Mouse (Mus musculus) midbrain, embryonic 15.5 days (tissue): Measurements from ENCODE around the gene Dyrk1a. TPM values are rescaled to one million over a fixed set of nuclear protein-coding genes. Genes with fewer than 3 reads are reported as not detected.

Experiments
- ATAC-seq: fragments of 200-750 bp; cut with Nextera tagmentation; replicated peaks from 2 replicates; pipeline ENCODE4 v1.8.0; 2017; ENCODE audit warnings: moderate TSS enrichment
- H3K27ac ChIP-seq: fragments of 300-500 bp; sonication (generic); 2 replicates; pipeline ENCODE4 v1.5.1; 2015; ENCODE audit warnings: mild to moderate bottlenecking, inconsistent platforms
- H3K27me3 ChIP-seq: fragments of 300-500 bp; sonication (generic); replicated peaks from 2 replicates; pipeline ENCODE4 v1.6.1; 2015; ENCODE audit warnings: inconsistent platforms
- H3K36me3 ChIP-seq: fragments of 300-500 bp; sonication (generic); replicated peaks from 2 replicates; pipeline ENCODE4 v1.6.1; 2015; ENCODE audit warnings: inconsistent platforms
- H3K4me1 ChIP-seq: fragments of 300-500 bp; sonication (generic); 2 replicates; pipeline ENCODE4 v1.6.1; 2015; ENCODE audit warnings: inconsistent platforms
- H3K4me2 ChIP-seq: fragments of 300-500 bp; sonication (generic); 2 replicates; pipeline ENCODE4 v1.6.1; 2015; ENCODE audit warnings: inconsistent platforms, mild to moderate bottlenecking, moderate library complexity
- H3K4me3 ChIP-seq: fragments of 300-500 bp; sonication (generic); 2 replicates; pipeline ENCODE4 v1.5.1; 2015; ENCODE audit warnings: mild to moderate bottlenecking, inconsistent platforms
- H3K9ac ChIP-seq: fragments of 300-500 bp; sonication (generic); 2 replicates; pipeline ENCODE4 v1.6.1; 2015; ENCODE audit warnings: mild to moderate bottlenecking, inconsistent platforms
- H3K9me3 ChIP-seq: fragments of 300-500 bp; sonication (generic); 2 replicates; pipeline ENCODE4 v1.6.1; 2016; ENCODE audit warnings: inconsistent platforms
- WGBS: fragments of 180-500 bp; shearing (Covaris S2); methylation state at CpG from one replicate; pipeline ENCODE4 v1.1.7; 2015; ENCODE audit warnings: mixed read lengths; 5-methylcytosine and 5-hydroxymethylcytosine counted together
- polyA plus RNA-seq: library from polyadenylated mRNA; unstranded; fragments of >200 nt; fragmentation: Nextera tagmentation; extraction: Ambion mirVana; gene quantifications from 2 replicates; pipeline ENCODE4 v1.2.1, GENCODE M21; 2015

Gene Dyrk1a
- polyA plus RNA-seq, 1 experiment from 2014 or later = 11.7 TPM

DNA sequence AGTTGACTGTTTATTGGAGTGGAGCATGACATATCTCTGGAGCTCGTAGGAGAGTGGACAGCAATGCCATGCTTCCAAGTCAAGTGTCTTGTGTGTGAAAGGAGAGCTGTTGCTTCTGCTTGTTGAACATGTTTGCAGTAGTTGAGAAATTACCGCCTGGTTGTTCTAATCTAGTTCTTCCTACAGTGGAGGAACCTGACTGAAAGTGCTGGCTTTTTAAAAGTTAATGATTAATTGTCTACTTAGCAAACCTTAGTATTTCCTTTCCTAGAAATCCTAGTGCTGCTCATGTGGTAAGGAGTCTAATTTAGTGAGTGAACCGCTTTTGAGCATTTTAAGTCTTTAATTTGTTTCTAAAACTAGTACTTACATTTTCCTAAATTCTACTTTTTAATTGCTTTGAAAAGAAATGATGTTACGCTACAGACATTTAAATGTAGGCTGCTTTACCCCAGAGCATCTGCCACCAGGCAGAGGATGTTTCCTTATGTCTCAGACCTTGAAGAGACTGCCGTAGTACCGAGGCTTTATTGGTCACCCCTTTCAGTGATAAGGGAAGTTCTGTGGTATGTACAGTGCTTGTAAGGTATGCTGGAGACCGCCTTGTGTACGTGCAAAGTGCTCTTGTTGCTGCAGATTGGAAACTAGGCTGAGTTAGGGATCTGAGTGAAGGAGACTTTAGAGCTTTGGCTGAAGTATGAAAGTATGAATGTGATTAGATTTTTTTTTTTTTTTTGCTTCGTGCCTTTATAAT lies 59.3 kb downstream of the Dyrk1a start:
- H3K9ac ChIP-seq = no peak overlapping the region
- H3K27me3 ChIP-seq = no peaks in the 10 kb centered on the region
- H3K27ac ChIP-seq = 0 out of 2 replicates have a peak overlapping the region, but pooled peaks have one; percentile 11
- WGBS = 92% methylated on average over 9 of the region's 9 CpGs
- H3K36me3 ChIP-seq = no peaks in the 10 kb centered on the region
- H3K4me1 ChIP-seq = peaks cover 44% of the 10 kb centered on the region
- no peak overlapping the region for H3K4me3 ChIP-seq
- H3K9me3 ChIP-seq = no peaks in the 10 kb centered on the region
- no peak overlapping the region for H3K4me2 ChIP-seq
- ATAC-seq = no peak

DNA sequence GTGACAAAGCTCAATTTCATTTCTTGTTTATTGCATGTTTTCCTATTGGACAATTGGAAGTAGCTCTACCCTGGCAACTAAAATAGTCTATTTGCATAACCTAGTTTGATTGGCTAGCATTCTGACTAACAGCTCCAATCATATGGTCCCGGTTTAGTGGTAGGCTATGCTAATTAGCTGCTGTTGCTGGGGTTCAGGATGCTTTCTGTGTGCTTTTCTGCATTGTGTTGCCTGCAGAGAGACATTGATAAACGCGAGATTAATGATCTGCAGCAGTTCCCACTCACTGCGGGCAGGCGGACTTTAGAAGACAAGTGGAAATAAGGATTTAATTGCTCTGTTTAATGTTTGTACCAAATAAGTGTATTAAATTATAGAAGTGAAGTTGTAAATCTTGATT lies 62.2 kb downstream of the Dyrk1a start:
- WGBS = 6% methylated on average over 5 of the region's 5 CpGs

DNA sequence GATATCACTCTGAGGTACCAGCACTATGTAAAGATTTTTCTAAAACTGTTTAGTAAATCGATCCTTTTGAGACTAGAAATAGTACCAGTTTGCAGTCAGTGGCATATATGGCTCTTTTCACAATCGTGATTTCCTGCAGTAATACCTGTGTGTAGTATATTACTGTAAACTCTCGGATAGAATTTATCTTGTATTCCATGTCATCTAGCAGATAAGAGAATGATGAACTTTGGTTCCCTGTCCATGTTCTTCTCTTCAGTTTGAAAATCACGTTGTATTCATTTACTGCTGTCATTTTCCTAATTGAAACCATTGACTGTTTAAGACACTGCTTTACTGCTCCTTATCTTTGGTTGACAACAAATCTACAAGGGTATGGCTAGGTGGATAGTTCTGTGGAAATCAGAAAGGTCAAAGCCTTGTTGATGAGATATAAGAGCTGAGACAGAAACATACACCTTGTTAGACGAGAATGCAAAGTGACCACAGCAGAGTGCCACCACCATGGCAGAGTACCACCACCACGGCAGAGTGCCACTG lies 62.7 kb downstream of the Dyrk1a start:
- Histone ChIP-seq H3K9me3 (no peaks in the 10 kb centered on the region), H3K4me2 (no peak overlapping the region), H3K27ac (peak overlapping the region; percentile 70), H3K4me3 (no peak overlapping the region), H3K27me3 (no peaks in the 10 kb centered on the region), H3K36me3 (no peaks in the 10 kb centered on the region), H3K4me1 (peaks cover 37% of the 10 kb centered on the region), H3K9ac (no peak overlapping the region)
- WGBS = 79% methylated on average over 6 of the region's 6 CpGs
- peak; percentile 6; the same call in 1 of the 2 replicates for ATAC-seq

More for the DNA sequence above, 62.2 kb downstream of the Dyrk1a start:
- Histone ChIP-seq H3K9ac (no peak overlapping the region), H3K9me3 (no peaks in the 10 kb centered on the region), H3K27me3 (no peaks in the 10 kb centered on the region), H3K4me3 (no peak overlapping the region), H3K4me1 (peaks cover 37% of the 10 kb centered on the region), H3K4me2 (no peak overlapping the region), H3K27ac (peak overlapping the region; percentile 70), H3K36me3 (no peaks in the 10 kb centered on the region)
- ATAC-seq = peak; percentile 89

DNA sequence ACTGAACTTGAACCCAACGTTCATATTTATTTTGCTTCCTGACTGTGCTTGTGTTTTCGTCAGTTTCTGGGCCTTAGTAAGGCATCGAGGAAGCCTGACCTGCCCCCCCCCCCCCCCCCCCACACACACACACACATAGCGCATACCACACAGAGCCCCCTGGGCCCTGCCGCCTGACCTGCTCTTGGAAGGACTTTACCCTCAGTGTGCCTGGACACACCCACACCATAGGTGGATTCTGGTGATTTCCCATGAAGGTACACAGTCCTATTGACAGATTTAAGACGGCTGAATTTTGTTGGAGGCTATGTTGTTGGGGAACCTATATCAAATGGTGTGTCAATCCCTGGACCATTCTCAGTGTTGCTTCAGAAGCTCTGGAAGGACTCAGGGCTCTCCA lies 63.2 kb downstream of the Dyrk1a start:
- H3K27ac ChIP-seq = no peak overlapping the region
- peaks cover 33% of the 10 kb centered on the region for H3K4me1 ChIP-seq
- no peaks in the 10 kb centered on the region for H3K9me3 ChIP-seq
- H3K4me2 ChIP-seq = no peak overlapping the region
- peak; percentile 28; the same call in 1 of the 2 replicates for ATAC-seq
- no peaks in the 10 kb centered on the region for H3K27me3 ChIP-seq
- no peak overlapping the region for H3K4me3 ChIP-seq
- WGBS = 83% methylated on average over 5 of the region's 6 CpGs
- no peak overlapping the region for H3K9ac ChIP-seq
- H3K36me3 ChIP-seq = no peaks in the 10 kb centered on the region

DNA sequence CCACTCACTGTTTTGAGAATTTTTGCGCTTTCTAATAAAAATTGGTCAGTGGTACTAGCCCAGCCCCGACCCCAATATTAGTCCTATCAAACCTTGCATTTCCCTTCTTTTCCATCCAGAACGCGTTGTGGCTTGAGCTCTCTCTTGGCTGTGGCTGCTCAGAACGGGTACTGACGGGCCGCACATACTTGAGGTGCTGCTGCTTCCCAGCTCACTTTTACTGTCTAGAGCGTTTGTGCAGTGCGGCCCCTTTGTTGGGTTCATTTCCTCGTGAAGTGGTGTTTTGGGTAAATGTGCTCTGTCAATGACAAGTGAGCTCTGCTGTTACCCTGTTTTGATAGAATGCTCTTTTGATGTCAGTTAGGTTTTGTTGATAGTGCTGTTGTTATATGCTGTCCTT lies 67.6 kb downstream of the Dyrk1a start:
- no peaks in the 10 kb centered on the region for H3K9me3 ChIP-seq
- 83% methylated on average over 10 of the region's 10 CpGs for WGBS
- no peaks in the 10 kb centered on the region for H3K27me3 ChIP-seq
- H3K4me1 ChIP-seq = peaks cover 19% of the 10 kb centered on the region
- H3K27ac ChIP-seq = 0 out of 2 replicates have a peak overlapping the region, but pooled peaks have one; percentile 6
- no peak for ATAC-seq
- no peak overlapping the region for H3K4me3 ChIP-seq
- no peaks in the 10 kb centered on the region for H3K36me3 ChIP-seq
- no peak overlapping the region for H3K9ac ChIP-seq
- H3K4me2 ChIP-seq = no peak overlapping the region

DNA sequence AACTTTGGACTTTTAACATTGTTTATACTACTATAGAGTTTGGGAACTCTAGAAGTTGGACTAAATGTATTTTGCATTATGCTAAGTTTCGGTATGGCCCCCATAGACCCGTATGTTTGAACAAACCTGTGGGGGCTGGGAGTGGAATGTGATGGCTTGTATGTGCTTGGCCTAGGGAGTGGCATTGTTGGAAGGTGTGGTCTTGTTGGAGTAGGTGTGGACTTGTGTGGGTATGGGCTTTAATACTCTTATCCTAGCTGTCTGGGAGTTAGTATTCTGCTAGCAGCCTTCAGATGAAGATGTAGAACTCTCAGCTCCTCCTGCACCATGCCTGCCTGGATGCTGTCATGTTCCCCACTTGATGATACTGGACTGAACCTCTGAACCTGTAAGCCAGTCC lies 72.0 kb downstream of the Dyrk1a start:
- Histone ChIP-seq H3K9ac (no peak overlapping the region), H3K4me3 (no peak overlapping the region), H3K9me3 (no peaks in the 10 kb centered on the region), H3K4me1 (peaks cover 5% of the 10 kb centered on the region), H3K4me2 (no peak overlapping the region), H3K27me3 (no peaks in the 10 kb centered on the region), H3K27ac (no peak overlapping the region), H3K36me3 (no peaks in the 10 kb centered on the region)
- WGBS = 95% methylated on average over 2 of the region's 2 CpGs
- ATAC-seq = no peak

DNA sequence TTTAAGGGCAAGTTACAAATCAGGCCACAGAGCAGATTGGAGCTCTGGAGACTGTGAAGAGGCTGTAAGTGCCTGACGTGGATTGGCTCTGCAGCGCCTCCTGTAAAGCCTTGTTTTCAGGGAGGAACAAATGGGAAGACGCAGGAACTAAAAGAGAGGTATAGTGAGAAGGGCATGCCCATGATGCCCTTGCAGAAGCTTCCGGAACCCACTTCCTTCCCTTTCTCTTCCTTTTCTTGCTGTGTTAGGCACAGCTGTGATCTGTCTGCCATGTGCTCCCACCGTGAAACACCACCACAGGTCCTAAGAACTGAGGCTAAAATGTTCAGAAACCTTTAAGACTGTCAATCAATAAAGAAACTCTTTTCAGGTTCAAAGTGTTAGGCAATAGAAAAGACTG lies 77.3 kb downstream of the Dyrk1a start:
- WGBS = 73% methylated on average over 5 of the region's 5 CpGs
- H3K4me1 ChIP-seq = peaks cover 13% of the 10 kb centered on the region; the same call in 1 of the 2 replicates
- H3K27me3 ChIP-seq = no peaks in the 10 kb centered on the region
- ATAC-seq = no peak
- no peak overlapping the region for H3K9ac ChIP-seq
- no peaks in the 10 kb centered on the region for H3K9me3 ChIP-seq
- H3K4me2 ChIP-seq = no peak overlapping the region
- no peak overlapping the region for H3K27ac ChIP-seq
- no peak overlapping the region for H3K4me3 ChIP-seq
- no peaks in the 10 kb centered on the region for H3K36me3 ChIP-seq

DNA sequence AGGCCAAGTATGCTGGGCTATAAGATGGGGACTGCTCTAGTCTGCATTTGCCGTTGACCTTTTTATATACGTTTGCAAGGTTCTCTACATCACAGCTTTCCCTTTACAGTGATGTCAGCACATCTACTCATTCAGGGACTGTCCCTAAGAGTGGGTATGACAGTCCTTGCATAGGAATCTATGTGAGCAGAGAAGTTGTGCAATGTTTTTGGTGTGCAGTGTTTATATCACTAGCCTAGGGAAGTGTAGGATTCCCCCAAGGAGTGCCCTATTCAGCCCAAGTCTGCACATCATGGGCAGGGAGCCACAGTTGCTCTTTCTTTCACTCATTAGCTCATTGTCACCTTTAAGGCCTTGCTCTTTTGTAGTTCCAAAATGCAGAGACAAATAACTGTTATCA lies 78.1 kb downstream of the Dyrk1a start:
- H3K9me3 ChIP-seq = no peaks in the 10 kb centered on the region
- no peaks in the 10 kb centered on the region for H3K27me3 ChIP-seq
- H3K9ac ChIP-seq = no peak overlapping the region
- H3K4me2 ChIP-seq = no peak overlapping the region
- peaks cover 17% of the 10 kb centered on the region; the same call in 1 of the 2 replicates for H3K4me1 ChIP-seq
- ATAC-seq = no peak
- H3K4me3 ChIP-seq = no peak overlapping the region
- no peak overlapping the region for H3K27ac ChIP-seq
- no peaks in the 10 kb centered on the region for H3K36me3 ChIP-seq
- WGBS = 91% methylated on average over 2 of the region's 2 CpGs

DNA sequence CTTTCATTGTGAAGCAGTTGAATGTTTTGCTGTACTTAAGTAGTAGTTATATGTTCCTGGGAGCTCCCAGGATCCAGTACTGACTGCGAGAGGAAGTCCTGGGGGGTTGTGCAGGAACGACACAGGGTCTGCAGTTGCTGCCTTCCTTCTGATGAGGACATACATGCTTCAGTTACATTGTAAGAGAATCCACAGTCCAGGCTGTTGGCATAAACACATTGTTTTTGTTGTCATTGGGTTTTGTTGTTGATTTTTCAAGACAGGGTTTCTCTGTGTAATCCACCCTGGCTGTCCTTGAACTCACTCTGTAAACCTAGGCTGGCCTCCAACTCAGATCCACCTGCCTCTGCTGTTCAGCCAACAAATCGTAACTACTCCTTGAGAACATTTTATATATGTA lies 80.1 kb downstream of the Dyrk1a start:
- no peak overlapping the region for H3K9ac ChIP-seq
- H3K9me3 ChIP-seq = no peaks in the 10 kb centered on the region
- no peak for ATAC-seq
- no peak overlapping the region for H3K4me2 ChIP-seq
- no peak overlapping the region for H3K27ac ChIP-seq
- 79% methylated on average over 3 of the region's 3 CpGs for WGBS
- no peaks in the 10 kb centered on the region for H3K27me3 ChIP-seq
- H3K4me1 ChIP-seq = peaks cover 19% of the 10 kb centered on the region; the same call in 1 of the 2 replicates
- no peak overlapping the region for H3K4me3 ChIP-seq
- H3K36me3 ChIP-seq = no peaks in the 10 kb centered on the region

DNA sequence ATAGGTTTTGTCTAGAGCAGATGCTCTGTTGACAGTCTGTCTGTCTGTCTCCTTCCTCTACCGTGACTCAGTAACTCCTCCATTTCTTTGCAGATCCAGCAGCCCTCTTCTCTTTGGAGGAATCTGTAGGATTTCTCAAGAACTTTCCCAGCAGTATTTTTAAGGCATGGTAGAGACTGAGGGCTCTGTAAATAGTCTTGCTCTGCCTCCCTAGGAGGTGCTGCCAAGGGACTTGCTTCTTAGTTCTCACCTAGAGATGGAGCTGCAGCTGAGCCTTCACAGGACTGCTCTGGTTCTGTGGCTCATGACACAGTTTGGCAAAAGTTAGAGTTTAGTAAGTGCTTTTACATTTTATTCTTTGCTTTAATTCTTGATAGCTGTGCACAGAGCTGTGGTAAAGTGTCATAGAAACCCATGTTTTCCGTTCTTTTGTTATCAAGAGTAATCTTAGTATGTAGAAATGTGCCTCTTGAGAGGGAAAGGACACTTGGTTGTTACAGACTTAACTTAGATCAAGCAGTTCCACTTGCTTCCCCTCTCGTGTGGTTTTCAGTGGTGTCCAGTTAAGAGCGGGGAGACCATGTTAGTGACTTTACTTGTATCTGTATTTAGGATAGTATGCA lies 82.4 kb downstream of the Dyrk1a start:
- Histone ChIP-seq H3K27me3 (no peaks in the 10 kb centered on the region), H3K9ac (no peak overlapping the region), H3K27ac (no peak overlapping the region), H3K36me3 (no peaks in the 10 kb centered on the region), H3K4me2 (no peak overlapping the region), H3K4me1 (peaks cover 32% of the 10 kb centered on the region), H3K4me3 (no peak overlapping the region), H3K9me3 (no peaks in the 10 kb centered on the region)
- WGBS = 76% methylated on average over 4 of the region's 4 CpGs
- ATAC-seq = no peak

DNA sequence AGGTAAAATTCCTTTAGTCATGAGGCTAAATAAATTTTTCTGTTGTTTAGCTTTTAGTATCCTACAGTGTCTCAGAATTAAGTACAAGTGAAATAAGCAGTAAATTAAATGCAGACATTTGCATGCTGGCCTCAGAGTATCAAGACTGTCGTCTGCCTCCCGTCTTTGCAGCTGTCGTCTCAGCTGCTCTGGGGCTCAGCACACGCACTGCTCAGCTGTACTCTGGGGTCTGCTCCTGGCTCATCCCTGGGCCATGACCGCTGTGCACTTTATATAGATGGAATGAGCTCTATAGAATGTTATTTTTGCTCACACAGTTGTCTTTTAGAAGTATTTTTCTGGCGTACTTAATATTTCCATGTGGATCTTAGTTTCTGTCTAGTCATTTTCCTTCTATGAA lies 85.3 kb downstream of the Dyrk1a start:
- 36% methylated on average over 6 of the region's 6 CpGs for WGBS
- H3K27me3 ChIP-seq = no peaks in the 10 kb centered on the region
- H3K9ac ChIP-seq = no peak overlapping the region
- peaks cover 23% of the 10 kb centered on the region for H3K4me1 ChIP-seq
- no peaks in the 10 kb centered on the region for H3K9me3 ChIP-seq
- H3K4me2 ChIP-seq = no peak overlapping the region
- H3K4me3 ChIP-seq = no peak overlapping the region
- no peaks in the 10 kb centered on the region for H3K36me3 ChIP-seq
- ATAC-seq = no peak
- H3K27ac ChIP-seq = no peak overlapping the region

DNA sequence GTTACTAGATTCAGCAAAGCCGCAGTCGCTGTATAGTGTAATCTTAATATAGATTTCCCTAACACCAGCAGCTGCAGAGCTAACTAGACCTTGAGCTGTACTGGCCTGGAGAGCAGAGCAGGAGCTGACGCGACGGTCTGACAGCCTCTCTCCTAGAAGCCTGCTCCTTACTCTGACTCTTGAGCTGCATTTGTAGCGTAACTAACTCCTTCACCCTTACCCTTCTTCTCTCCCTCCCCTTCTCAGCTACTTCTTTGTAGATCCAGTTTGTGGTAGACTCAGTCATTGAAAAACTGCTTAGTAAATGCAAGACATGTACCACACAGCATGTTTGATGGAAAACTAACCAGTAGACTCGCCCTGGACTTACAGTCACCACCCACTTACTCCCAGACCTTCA lies 87.1 kb downstream of the Dyrk1a start:
- Histone ChIP-seq H3K36me3 (no peaks in the 10 kb centered on the region), H3K27ac (no peak overlapping the region), H3K4me1 (peaks cover 23% of the 10 kb centered on the region), H3K9me3 (no peaks in the 10 kb centered on the region), H3K27me3 (no peaks in the 10 kb centered on the region), H3K9ac (no peak overlapping the region), H3K4me2 (no peak overlapping the region), H3K4me3 (no peak overlapping the region)
- ATAC-seq = no peak
- WGBS = 72% methylated on average over 7 of the region's 7 CpGs
